Mouse (Mus musculus) lung, adult 2 months (tissue): ENCODE measurements at regions not wholly inside any gene's neighbourhood (a gene's known extent, or its start where the extent isn't known, plus 50 kb on each side); places are given as distances from the start of the nearest gene placed in this dataset.

ENCODE experiments used
- DNase-seq: peaks from one replicate; pipeline ENCODE4 v3.0.0; 2022
- H3K4me1 ChIP-seq: fragments of 200-500 bp; 2 replicates; pipeline ENCODE4 v1.6.1; 2011; ENCODE audit warnings: low read length; ENCODE audit not compliant: control insufficient read depth, insufficient read depth
- H3K4me3 ChIP-seq: fragments of 200-500 bp; replicated peaks from 2 replicates; pipeline ENCODE3; 2011; ENCODE audit warnings: low read depth, mild to moderate bottlenecking, control low read depth, low read length; ENCODE audit errors: extremely low read depth
- CTCF ChIP-seq: fragments of 200-500 bp; IDR thresholded peaks from 2 replicates; pipeline ENCODE4 v1.5.1; 2011; ENCODE audit warnings: mild to moderate bottlenecking, low read length, control low read depth; ENCODE audit not compliant: insufficient read depth
- POLR2A ChIP-seq: fragments of 200-500 bp; IDR thresholded peaks from 2 replicates; pipeline ENCODE4 v1.6.1; 2011; ENCODE audit warnings: low read depth, mild to moderate bottlenecking, control low read depth, low read length, borderline replicate concordance; ENCODE audit errors: extremely low read depth
- WGBS: fragments of 180-500 bp; shearing (Covaris S2); methylation state at CpG from one replicate; pipeline ENCODE4 v1.1.7; 2018; 5-methylcytosine and 5-hydroxymethylcytosine counted together

DNA sequence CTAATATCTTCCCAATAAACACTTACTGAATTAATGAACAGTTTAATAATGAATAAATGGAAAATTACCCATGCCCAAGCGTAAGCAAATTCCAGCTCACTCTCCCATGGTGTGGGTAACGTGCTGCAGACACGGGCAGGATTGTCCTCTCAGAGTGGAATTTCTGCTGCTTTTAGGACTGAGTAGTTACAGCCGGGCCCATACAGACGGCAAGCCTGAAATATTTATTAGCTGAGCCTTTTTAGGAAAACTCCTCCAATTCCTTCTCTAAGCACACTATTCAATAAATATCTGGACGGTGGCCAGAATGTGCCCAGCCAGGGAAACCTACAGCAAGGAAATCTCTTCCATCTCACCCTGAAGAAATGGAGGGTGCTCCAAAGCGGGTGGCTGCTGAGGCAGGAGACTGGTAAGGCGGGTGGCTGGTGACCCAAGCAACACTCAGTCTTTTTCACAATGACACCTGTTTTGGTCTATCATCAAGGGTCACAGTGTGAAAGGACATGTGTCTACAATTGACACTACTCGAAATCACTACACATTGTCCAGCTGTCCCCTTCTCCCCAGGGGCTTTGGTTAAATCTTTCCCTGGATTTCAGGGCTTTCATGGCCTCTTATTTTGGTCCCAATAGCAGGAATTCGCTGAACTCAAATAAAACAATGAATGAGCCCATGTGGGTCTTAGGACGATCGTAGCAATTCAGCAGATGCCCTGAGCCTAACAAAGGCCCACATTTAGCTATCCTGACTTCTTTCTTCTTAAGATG lies 173.2 kb upstream of the Thbs1 start:
- Histone ChIP-seq H3K4me1 (no peaks in the 10 kb centered on the region), H3K4me3 (no peak overlapping the region)
- no peak for TF ChIP-seq POLR2A
- no peak for TF ChIP-seq CTCF
- 76% methylated on average over 12 of the region's 12 CpGs for WGBS
- DNase-seq, result no peak

DNA sequence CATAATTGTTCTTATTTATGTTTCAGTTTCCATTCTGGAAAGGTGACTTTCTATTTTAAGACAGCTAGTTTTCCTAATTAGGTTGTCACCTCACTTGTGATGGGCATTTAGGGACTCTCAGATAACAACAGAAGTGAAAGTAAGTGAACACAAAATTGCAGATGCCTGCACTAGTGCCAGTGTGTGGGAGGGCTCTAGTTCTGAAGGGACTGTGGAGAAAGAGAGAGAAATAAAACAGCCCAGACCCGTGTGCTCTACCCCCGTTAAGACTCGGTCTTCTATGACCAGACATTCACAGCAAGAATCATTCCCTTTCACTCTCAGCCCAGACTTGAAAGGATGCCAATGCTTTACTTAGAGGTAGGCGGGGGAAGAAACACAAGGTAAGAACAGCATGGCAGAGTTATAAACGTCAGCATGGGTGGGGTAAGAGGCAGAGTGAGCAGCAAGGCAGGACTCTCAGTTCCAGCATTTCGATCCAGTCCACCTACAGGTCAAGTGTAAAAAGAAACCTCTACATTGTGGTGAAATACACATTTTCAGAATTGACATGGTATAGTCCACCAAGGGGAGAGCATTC lies 170.1 kb upstream of the Thbs1 start:
- no peak for DNase-seq
- no peak for TF ChIP-seq CTCF
- no peak for TF ChIP-seq POLR2A
- no peak overlapping the region for H3K4me3 ChIP-seq
- no peaks in the 10 kb centered on the region for H3K4me1 ChIP-seq
- WGBS, result 40% methylated on average over 6 of the region's 6 CpGs

DNA sequence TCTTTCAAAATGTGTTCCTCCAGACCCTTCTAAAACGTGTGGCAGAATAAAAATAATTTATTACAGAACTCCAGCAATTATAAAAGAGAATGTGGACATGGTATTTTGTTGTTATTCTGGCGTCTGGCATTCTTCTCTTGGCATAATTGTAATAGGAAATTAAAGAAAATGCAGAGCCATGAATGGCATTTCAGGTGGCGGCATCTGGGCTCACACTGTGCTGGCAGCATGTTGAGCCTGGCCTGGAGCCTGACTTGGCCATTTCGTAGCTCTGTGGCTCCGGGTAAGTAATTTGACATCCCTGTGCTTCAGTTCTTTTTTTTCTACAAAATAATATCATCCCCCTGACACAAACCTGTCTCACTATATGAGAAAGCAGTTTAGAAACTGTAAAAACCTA lies 168.0 kb upstream of the Thbs1 start:
- TF ChIP-seq POLR2A (no peak), CTCF (no peak)
- H3K4me3 ChIP-seq, result no peak overlapping the region
- no peak for DNase-seq
- H3K4me1 ChIP-seq, result no peaks in the 10 kb centered on the region
- 76% methylated on average over 5 of the region's 5 CpGs for WGBS

DNA sequence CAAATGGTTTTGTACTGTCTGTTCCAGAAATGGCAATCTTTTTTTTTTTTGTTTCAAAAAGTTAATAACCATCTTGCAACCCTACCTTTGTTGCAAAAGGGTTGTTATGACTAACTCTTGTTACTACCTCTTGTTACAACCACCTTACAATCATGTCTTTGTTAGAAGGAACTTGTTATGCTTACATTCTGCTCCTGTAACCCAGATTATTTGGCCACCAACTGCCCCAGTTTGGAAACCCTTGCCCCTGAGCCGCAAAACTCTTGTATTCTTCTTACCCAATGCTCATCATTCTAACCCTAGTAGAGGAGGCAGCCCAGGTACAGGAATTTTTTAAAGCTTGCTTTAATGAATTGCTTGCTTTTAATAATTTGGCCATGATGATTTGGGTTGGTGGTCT lies 167.4 kb upstream of the Thbs1 start:
- DNase-seq, result no peak
- no peak for TF ChIP-seq POLR2A
- no peak for TF ChIP-seq CTCF
- 96% methylated on average over 1 of the region's 1 CpGs for WGBS
- no peaks in the 10 kb centered on the region for H3K4me1 ChIP-seq
- H3K4me3 ChIP-seq, result no peak overlapping the region

DNA sequence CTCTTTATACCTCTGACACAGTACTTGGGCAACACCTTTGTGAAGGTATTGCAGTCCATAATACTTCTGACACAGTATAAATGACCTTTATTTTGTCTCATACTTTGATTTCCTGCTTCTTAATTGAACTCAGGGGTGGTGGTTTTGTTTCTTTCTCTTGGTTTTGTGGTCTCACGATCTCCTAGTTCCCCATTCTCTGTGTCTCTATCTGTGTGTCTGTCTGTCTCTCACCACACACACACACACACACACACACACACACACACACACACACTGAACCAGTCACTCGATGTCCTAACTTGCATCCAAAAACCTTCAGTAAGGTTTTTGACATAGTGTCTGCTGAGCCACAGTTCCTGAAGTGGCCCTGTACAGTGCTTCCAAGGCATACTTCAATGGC lies 166.7 kb upstream of the Thbs1 start:
- no peaks in the 10 kb centered on the region for H3K4me1 ChIP-seq
- WGBS, result 76% methylated on average over 2 of the region's 2 CpGs
- no peak for DNase-seq
- H3K4me3 ChIP-seq, result no peak overlapping the region
- TF ChIP-seq CTCF, result no peak

DNA sequence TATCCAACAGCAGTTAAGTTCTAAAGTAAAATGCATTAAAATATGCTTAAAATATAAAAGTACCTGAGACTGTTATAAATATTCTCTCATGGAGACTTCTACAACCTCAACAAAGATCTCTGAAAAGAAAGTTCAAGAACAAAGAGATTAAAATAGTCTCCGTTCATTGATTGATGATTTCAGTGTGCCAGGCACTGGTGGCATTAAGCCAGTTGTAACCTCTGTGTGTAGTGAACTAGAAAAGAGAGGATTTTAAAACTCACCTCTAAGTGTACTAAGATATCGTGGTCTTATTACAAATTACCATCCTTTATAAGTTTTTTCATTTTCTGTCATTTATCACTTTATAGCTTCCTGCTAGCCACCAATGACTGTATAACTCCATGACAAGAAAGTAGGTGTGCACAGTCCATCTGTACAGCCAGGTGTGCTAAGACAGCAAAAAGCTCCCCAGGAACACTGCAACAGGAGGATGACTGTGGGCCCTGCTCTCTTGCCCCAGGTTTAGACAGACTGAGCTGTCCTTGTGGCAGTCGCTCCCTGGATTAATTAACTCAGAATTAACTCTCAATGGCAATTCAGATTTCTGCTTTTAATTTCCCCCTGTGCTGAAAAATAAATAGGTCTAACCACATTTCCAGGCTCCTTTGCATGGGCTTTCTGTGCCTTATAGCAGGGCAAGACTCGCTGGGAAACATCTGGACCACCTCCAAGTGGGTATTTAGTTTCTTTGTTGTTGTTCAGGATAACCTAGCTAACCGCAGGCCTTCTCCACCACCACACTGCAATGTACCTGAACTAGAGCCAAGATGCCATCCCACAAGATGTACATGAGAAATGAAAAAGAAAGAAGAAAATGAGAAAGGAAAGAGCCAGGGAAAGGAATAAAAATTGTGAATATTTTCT lies 161.0 kb upstream of the Thbs1 start:
- DNase-seq, result no peak
- WGBS, result 82% methylated on average over 5 of the region's 5 CpGs
- Histone ChIP-seq H3K4me3 (no peak overlapping the region), H3K4me1 (no peaks in the 10 kb centered on the region)
- no peak for TF ChIP-seq POLR2A
- TF ChIP-seq CTCF, result no peak

DNA sequence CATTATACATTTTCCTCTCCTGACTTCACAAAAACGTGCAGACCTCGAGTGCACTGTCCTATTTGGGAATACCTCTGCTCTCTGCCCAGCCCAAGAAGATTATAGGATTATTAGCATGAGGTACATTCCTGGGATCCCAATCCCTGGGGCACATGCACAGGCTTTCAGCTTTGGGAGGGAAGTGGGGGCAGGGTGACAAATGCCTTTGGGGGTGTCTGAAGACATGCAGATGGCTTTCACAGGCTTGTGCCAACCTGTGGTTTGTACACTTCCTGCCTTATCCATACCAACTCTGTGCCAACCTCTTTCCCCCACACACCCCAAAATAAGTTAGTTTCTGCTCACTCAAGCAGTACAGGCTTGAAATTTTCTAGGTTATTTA lies 160.3 kb upstream of the Thbs1 start:
- TF ChIP-seq CTCF, result no peak
- no peaks in the 10 kb centered on the region for H3K4me1 ChIP-seq
- 62% methylated on average over 2 of the region's 2 CpGs for WGBS
- no peak overlapping the region for H3K4me3 ChIP-seq
- DNase-seq, result no peak

DNA sequence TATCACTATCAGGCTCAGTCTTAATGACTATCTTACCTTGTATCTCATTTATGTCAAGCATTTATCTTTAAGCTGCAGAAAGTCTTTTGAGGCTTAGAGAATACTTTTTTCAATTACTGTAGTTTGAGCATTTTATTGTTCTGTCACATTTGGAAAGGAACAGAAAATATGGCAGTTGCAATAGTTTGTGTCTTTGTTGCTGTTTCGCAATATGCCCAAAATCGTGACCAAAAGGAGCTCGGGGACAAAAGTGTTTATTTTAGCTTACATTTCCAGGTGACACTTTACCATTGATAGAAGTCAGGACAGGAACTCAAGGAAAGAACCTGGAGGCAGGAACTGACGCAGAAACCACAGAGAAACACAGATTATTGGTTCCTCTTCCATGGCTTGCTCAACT lies 152.9 kb upstream of the Thbs1 start:
- no peak for TF ChIP-seq POLR2A
- no peak for TF ChIP-seq CTCF
- 62% methylated on average over 4 of the region's 4 CpGs for WGBS
- no peak overlapping the region for H3K4me3 ChIP-seq
- no peak for DNase-seq
- H3K4me1 ChIP-seq, result no peaks in the 10 kb centered on the region; the same call in 1 of the 2 replicates

DNA sequence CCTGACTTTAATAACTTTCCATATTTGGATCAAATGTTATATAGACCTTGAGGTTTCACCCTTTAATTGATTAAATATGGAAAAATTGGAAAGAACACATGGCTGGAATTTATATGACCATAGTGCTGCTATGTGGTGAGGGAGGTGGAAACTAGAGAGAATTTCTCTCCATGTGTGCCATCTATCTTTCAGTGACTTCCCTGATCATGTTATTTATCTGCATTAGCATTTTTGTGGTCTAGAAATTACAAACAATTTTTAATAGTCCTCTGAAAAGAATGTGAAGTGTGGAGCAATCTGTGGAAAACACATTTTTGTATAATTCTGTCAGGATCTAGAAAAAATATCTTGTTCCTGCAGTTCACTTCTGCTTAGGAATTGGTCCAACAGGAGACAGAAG lies 152.2 kb upstream of the Thbs1 start:
- TF ChIP-seq POLR2A (no peak), CTCF (no peak)
- no peak for DNase-seq
- H3K4me3 ChIP-seq, result no peak overlapping the region
- H3K4me1 ChIP-seq, result no peaks in the 10 kb centered on the region; the same call in 1 of the 2 replicates
